Mouse (Mus musculus) layer of hippocampus, postnatal 36 days (tissue): ENCODE measurements around the gene Lrrc4c. TPM values are rescaled to one million over a fixed set of nuclear protein-coding genes. Genes with fewer than 3 reads are reported as not detected.

ENCODE experiments used
- DNase-seq, 2 experiments: peaks; one replicate each; pipeline ENCODE4 v3.0.0; 2022
- total RNA-seq, 2 experiments: library from RNA; stranded (reverse); gene quantifications; 2 replicates each; pipeline ENCODE4 v1.2.3; 2021

Lrrc4c gene
- total RNA-seq: 10 to 100 TPM; 65.4 to 67.4 TPM

- peak; percentile 34 to 51 for DNase-seq
Measured at GRCm38 (mm10) chr2:96317387-96318299, at the start of gene Lrrc4c. Gene Lrrc4c, plus strand, starts transcription at chr2:96318169.

- DNase-seq: no peak
Measured at GRCm38 (mm10) chr2:96275061-96275460, 42.9 kb upstream of the Lrrc4c start.

- DNase-seq: no peak
Measured at GRCm38 (mm10) chr2:96282926-96283325, 35.0 kb upstream of the Lrrc4c start.

GRCm38 (mm10) chr2:96287512-96287911 lies 30.5 kb upstream of the Lrrc4c start:
- DNase-seq: no peak

- DNase-seq: no peak
Measured at GRCm38 (mm10) chr2:96290541-96290940, 27.4 kb upstream of the Lrrc4c start.

GRCm38 (mm10) chr2:96315034-96315433 lies 2.9 kb upstream of the Lrrc4c start:
- no peak for DNase-seq

- DNase-seq: no peak
Measured at GRCm38 (mm10) chr2:96316531-96316930, 1.4 kb upstream of the Lrrc4c start.

- no peak for DNase-seq
Measured at GRCm38 (mm10) chr2:96318556-96318955, 587 bp downstream of the Lrrc4c start.

- peak; percentile 18 to 27 for DNase-seq
Measured at GRCm38 (mm10) chr2:96319201-96319600, 1.2 kb downstream of the Lrrc4c start.

GRCm38 (mm10) chr2:96319649-96320048 lies 1.7 kb downstream of the Lrrc4c start:
- DNase-seq: peak in 1 of 2 experiments; percentile 14

- DNase-seq: no peak
Measured at GRCm38 (mm10) chr2:96334652-96335051, 16.7 kb downstream of the Lrrc4c start.

- no peak for DNase-seq
Measured at GRCm38 (mm10) chr2:96337354-96337753, 19.4 kb downstream of the Lrrc4c start.

GRCm38 (mm10) chr2:96401186-96401811 lies 83.3 kb downstream of the Lrrc4c start:
- DNase-seq: no peak

- no peak for DNase-seq
Measured at GRCm38 (mm10) chr2:96402514-96402913, 84.5 kb downstream of the Lrrc4c start.

GRCm38 (mm10) chr2:96406856-96407255 lies 88.9 kb downstream of the Lrrc4c start:
- no peak for DNase-seq

GRCm38 (mm10) chr2:96411182-96411581 lies 93.2 kb downstream of the Lrrc4c start:
- DNase-seq: no peak

- DNase-seq: no peak
Measured at GRCm38 (mm10) chr2:96461566-96461965, 143.6 kb downstream of the Lrrc4c start.

- DNase-seq: peak in 1 of 2 experiments; percentile 21
Measured at GRCm38 (mm10) chr2:96475674-96476073, 157.7 kb downstream of the Lrrc4c start.

- DNase-seq: no peak
Measured at GRCm38 (mm10) chr2:96499116-96499882, 181.3 kb downstream of the Lrrc4c start.

- no peak for DNase-seq
Measured at GRCm38 (mm10) chr2:96504140-96504539, 186.2 kb downstream of the Lrrc4c start.

- DNase-seq: no peak
Measured at GRCm38 (mm10) chr2:96505641-96506040, 187.7 kb downstream of the Lrrc4c start.

- DNase-seq: no peak
Measured at GRCm38 (mm10) chr2:96508991-96509390, 191.0 kb downstream of the Lrrc4c start.

GRCm38 (mm10) chr2:96537469-96537868 lies 219.5 kb downstream of the Lrrc4c start:
- DNase-seq: no peak
